8 mouse cellular contexts compared by ENCODE assay signal in genomic region chr11:5064282-5065055, GRCm38 (mm10). TPM values are rescaled to one million over a fixed set of nuclear protein-coding genes. Genes with fewer than 3 reads are reported as not detected.
A peak's percentile ranks its signal among the peaks of the same experiment; 100 is the strongest.
DNase-seq lines count a peak whose midpoint lies in the region; ATAC-seq and TF ChIP-seq lines count a peak whose summit lies in the region.

No protein-coding gene starts in this region.

- no peak overlapping the region for H3K27ac ChIP-seq in embryonic fibroblast, embryonic 13.5 days (ENCODE audit: insufficient read depth, low read length)
- H3K27ac ChIP-seq in kidney, embryonic 16.5 days (ENCODE audit: low read length): no peak overlapping the region
- no peak overlapping the region for H3K27ac ChIP-seq in midbrain, embryonic 13.5 days

- TF ChIP-seq CTCF in embryonic fibroblast, embryonic 13.5 days (IDR thresholded peaks at IDR 0.05; ENCODE audit: borderline replicate concordance, insufficient read depth, low read length): no peak

- peak; percentile 7; the same call in 1 of the 2 replicates for ATAC-seq in cerebellum, adult (ENCODE audit: insufficient number of reproducible peaks, low FRiP score, low TSS enrichment)
- no peak for ATAC-seq in kidney, embryonic 16.5 days (ENCODE audit: low FRiP score, low TSS enrichment)
- ATAC-seq in midbrain, embryonic 13.5 days: peak; percentile 16; the same call in 1 of the 2 replicates

- peak overlapping the region; percentile 73 for H3K4me2 ChIP-seq in kidney, embryonic 16.5 days (replicated peaks; ENCODE audit: low read depth, low read length)
- H3K4me2 ChIP-seq in midbrain, embryonic 13.5 days (replicated peaks): peak overlapping the region; percentile 86

- no peaks in the 10 kb centered on the region for H3K9me3 ChIP-seq in kidney, embryonic 16.5 days (ENCODE audit: low read length)
- H3K9me3 ChIP-seq in midbrain, embryonic 13.5 days: no peaks in the 10 kb centered on the region

- TF ChIP-seq POLR2A in embryonic fibroblast, embryonic 13.5 days (IDR thresholded peaks at IDR 0.05; ENCODE audit: low read depth, low read length): no peak

- no peak for DNase-seq in cerebellum, postnatal 25 days
- peak; percentile 46 for DNase-seq in 3134 (ENCODE audit: extremely low read depth, insufficient read length, low spot score)
- DNase-seq in embryo, embryonic 10 days (ENCODE audit: low spot score): no peak
- DNase-seq in spleen, postnatal 10 days (ENCODE audit: low spot score in 2 of 2): no peak

- H3K27me3 ChIP-seq in kidney, embryonic 16.5 days (ENCODE audit: insufficient read depth, low read length): peaks cover 26% of the 10 kb centered on the region
- peaks cover 55% of the 10 kb centered on the region for H3K27me3 ChIP-seq in midbrain, embryonic 13.5 days

- 15% methylated on average over 38 of the region's 38 CpGs for WGBS in kidney, embryonic 16.5 days
- 19% methylated on average over 38 of the region's 38 CpGs for WGBS in midbrain, embryonic 13.5 days

- peaks cover 2% of the 10 kb centered on the region; the same call in 1 of the 2 replicates for H3K4me1 ChIP-seq in embryonic fibroblast, embryonic 13.5 days (ENCODE audit: control insufficient read depth, insufficient read depth, low read length)
- peaks cover 45% of the 10 kb centered on the region for H3K4me1 ChIP-seq in kidney, embryonic 16.5 days (ENCODE audit: insufficient read depth, low read length)
- peaks cover 53% of the 10 kb centered on the region for H3K4me1 ChIP-seq in midbrain, embryonic 13.5 days (replicated peaks)

- peaks cover 17% of the 10 kb centered on the region for H3K36me3 ChIP-seq in kidney, embryonic 16.5 days (ENCODE audit: insufficient read depth, low read length)
- peaks cover 18% of the 10 kb centered on the region for H3K36me3 ChIP-seq in midbrain, embryonic 13.5 days

- H3K4me3 ChIP-seq in embryonic fibroblast, embryonic 13.5 days (ENCODE audit: insufficient read depth, low read length): peak overlapping the region; percentile 73
- H3K4me3 ChIP-seq in kidney, embryonic 16.5 days (ENCODE audit: low read length): peak overlapping the region; percentile 72
- H3K4me3 ChIP-seq in midbrain, embryonic 13.5 days (replicated peaks): peak overlapping the region; percentile 69

- H3K9ac ChIP-seq in kidney, embryonic 16.5 days (replicated peaks; ENCODE audit: low read length): peak overlapping the region; percentile 79
- H3K9ac ChIP-seq in midbrain, embryonic 13.5 days (replicated peaks): peak overlapping the region; percentile 80

RNA-seq across cellular contexts. Expression of gene Gas2l1, which starts 0.7 kb away (rescaled TPM):
- 37.8 and 50.2 TPM in 2 replicates for polyA plus RNA-seq in embryonic fibroblast, embryonic 13.5 days (2011; ENCODE audit: insufficient read length, low read depth, missing spikeins)
- polyA plus RNA-seq in kidney, embryonic 16.5 days (2015; fragmentation: Nextera tagmentation; extraction: Ambion mirVana): 28.4 and 28.7 TPM in 2 replicates
- 13.0 and 20.9 TPM in 2 replicates for polyA plus RNA-seq in midbrain, embryonic 13.5 days (2015; fragmentation: Nextera tagmentation; extraction: Ambion mirVana)

RNA-seq across cellular contexts. Expression of gene Rasl10a, which starts 6.5 kb away (rescaled TPM):
- polyA plus RNA-seq in embryonic fibroblast, embryonic 13.5 days (2011; ENCODE audit: insufficient read length, low read depth, missing spikeins): not detected in 2 replicates
- 2.9 and 3.0 TPM in 2 replicates for polyA plus RNA-seq in kidney, embryonic 16.5 days (2015; fragmentation: Nextera tagmentation; extraction: Ambion mirVana)
- polyA plus RNA-seq in midbrain, embryonic 13.5 days (2015; fragmentation: Nextera tagmentation; extraction: Ambion mirVana): 0.55 and 0.66 TPM in 2 replicates

RNA-seq across cellular contexts. Expression of gene Rhbdd3, which starts 34.3 kb away (rescaled TPM):
- polyA plus RNA-seq in embryonic fibroblast, embryonic 13.5 days (2011; ENCODE audit: insufficient read length, low read depth, missing spikeins): 16.5 and 19.5 TPM in 2 replicates
- 35.1 and 39.0 TPM in 2 replicates for polyA plus RNA-seq in kidney, embryonic 16.5 days (2015; fragmentation: Nextera tagmentation; extraction: Ambion mirVana)
- polyA plus RNA-seq in midbrain, embryonic 13.5 days (2015; fragmentation: Nextera tagmentation; extraction: Ambion mirVana): 32.8 and 33.1 TPM in 2 replicates

RNA-seq across cellular contexts. Expression of gene Ewsr1, which starts 34.6 kb away (rescaled TPM):
- 559 and 769 TPM in 2 replicates for polyA plus RNA-seq in embryonic fibroblast, embryonic 13.5 days (2011; ENCODE audit: insufficient read length, low read depth, missing spikeins)
- 859 and 884 TPM in 2 replicates for polyA plus RNA-seq in kidney, embryonic 16.5 days (2015; fragmentation: Nextera tagmentation; extraction: Ambion mirVana)
- 724 and 776 TPM in 2 replicates for polyA plus RNA-seq in midbrain, embryonic 13.5 days (2015; fragmentation: Nextera tagmentation; extraction: Ambion mirVana)
